Mouse (Mus musculus): ENCODE measurements around the gene Mcm3ap.

GRCm38 (mm10) chr10:76530922-76531321, 62.2 kb downstream of the Mcm3ap start:
- no peak for TF ChIP-seq CTCF (IDR thresholded peaks at IDR 0.05; ENCODE audit: low read depth, low read length)
- no peak for TF ChIP-seq POLR2A (IDR thresholded peaks at IDR 0.05; ENCODE audit: insufficient read depth, low read length)

All from ES-Bruce4 (cell line).